Mouse (Mus musculus) heart, postnatal 36 days (tissue): ENCODE results near the gene Hdac10. TPM values are rescaled to one million over a fixed set of nuclear protein-coding genes. Genes with fewer than 3 reads are reported as not detected.
A peak's percentile ranks its signal among the peaks of the same experiment; 100 is the strongest.

Experiments used
- DNase-seq, 2 experiments: peaks; one replicate each; pipeline ENCODE4 v3.0.0; 2021 to 2022
- intact Hi-C: fragments of 180-260 bp; cut with DNase I; formaldehyde crosslinking; loops from one replicate; pipeline ENCODE4 v1.15.1; 2025
- total RNA-seq, 2 experiments: library from RNA; stranded (reverse); gene quantifications; 2 replicates each; pipeline ENCODE4 v1.2.3; 2021

Gene Hdac10
- total RNA-seq: 1 to 10 TPM; 7.1 to 7.4 TPM

- DNase-seq: peak; percentile 86 to 92
- intact Hi-C loops: loop anchor here (2.0 kb wide), 2 partner anchors 22 to 68 kb away; partner anchors contain the start of gene Dennd6b
Measured at GRCm38 (mm10) chr15:89128382-89129350, at the start of gene Hdac10. Hdac10 (minus strand) TSS chr15:89128700.

- intact Hi-C loops: no loop called here
- peak; percentile 28 to 47 for DNase-seq
Measured at GRCm38 (mm10) chr15:89177576-89178259, 49.2 kb upstream of the Hdac10 start.

GRCm38 (mm10) chr15:89177121-89177520 lies 48.6 kb upstream of the Hdac10 start:
- intact Hi-C loops: no loop called here
- DNase-seq: peak; percentile 90 to 93

GRCm38 (mm10) chr15:89175411-89176155 lies 47.1 kb upstream of the Hdac10 start:
- no peak for DNase-seq
- intact Hi-C loops: no loop called here

- DNase-seq: no peak
- intact Hi-C loops: no loop called here
Measured at GRCm38 (mm10) chr15:89174889-89175339, 46.4 kb upstream of the Hdac10 start.

GRCm38 (mm10) chr15:89173906-89174214 lies 45.4 kb upstream of the Hdac10 start:
- DNase-seq: peak; percentile 60
- intact Hi-C loops: no loop called here

- DNase-seq: peak; percentile 43 to 59
- intact Hi-C loops: no loop called here
Measured at GRCm38 (mm10) chr15:89173024-89173905, 44.8 kb upstream of the Hdac10 start.

GRCm38 (mm10) chr15:89172276-89172935 lies 43.9 kb upstream of the Hdac10 start:
- intact Hi-C loops: no loop called here
- peak in 1 of 2 experiments; percentile 17 for DNase-seq

GRCm38 (mm10) chr15:89171526-89172051 lies 43.1 kb upstream of the Hdac10 start:
- intact Hi-C loops: no loop called here
- DNase-seq: no peak

- peak; percentile 30 to 42 for DNase-seq
- intact Hi-C loops: no loop called here
Measured at GRCm38 (mm10) chr15:89170102-89170501, 41.6 kb upstream of the Hdac10 start.

- peak; percentile 73 to 77 for DNase-seq
- intact Hi-C loops: no loop called here
Measured at GRCm38 (mm10) chr15:89169431-89169830, 40.9 kb upstream of the Hdac10 start.

GRCm38 (mm10) chr15:89168922-89169321 lies 40.4 kb upstream of the Hdac10 start:
- intact Hi-C loops: no loop called here
- DNase-seq: no peak

- DNase-seq: no peak
- intact Hi-C loops: no loop called here
Measured at GRCm38 (mm10) chr15:89165478-89165877, 37.0 kb upstream of the Hdac10 start.

- intact Hi-C loops: no loop called here
- DNase-seq: no peak
Measured at GRCm38 (mm10) chr15:89161397-89161796, 32.9 kb upstream of the Hdac10 start.

GRCm38 (mm10) chr15:89158516-89158915 lies 30.0 kb upstream of the Hdac10 start:
- intact Hi-C loops: loop anchor here (2.0 to 5.0 kb wide), 2 partner anchors 39 to 52 kb away; partner anchors contain the start of genes Dennd6b and Ppp6r2
- no peak for DNase-seq

GRCm38 (mm10) chr15:89157954-89158353 lies 29.5 kb upstream of the Hdac10 start:
- DNase-seq: peak; percentile 66 to 79
- intact Hi-C loops: loop anchor here (2.0 to 5.0 kb wide), 2 partner anchors 39 to 53 kb away; partner anchors contain the start of genes Dennd6b and Ppp6r2

- no peak for DNase-seq
- intact Hi-C loops: no loop called here
Measured at GRCm38 (mm10) chr15:89152312-89152711, 23.8 kb upstream of the Hdac10 start.

- intact Hi-C loops: loop anchor here (2.0 kb wide), 1 partner anchor 21 kb away; the partner anchor contains the start of gene Hdac10
- peak; percentile 36 to 49 for DNase-seq
Measured at GRCm38 (mm10) chr15:89150041-89150390, 21.5 kb upstream of the Hdac10 start.
